Mouse (Mus musculus): ENCODE results near the gene Cldn20. TPM values are rescaled to one million over a fixed set of nuclear protein-coding genes. Genes with fewer than 3 reads are reported as not detected.

Gene Cldn20
- total and polyA plus RNA-seq, 3 experiments: 0.31 to 0.52 TPM; not detected in 1

DNA sequence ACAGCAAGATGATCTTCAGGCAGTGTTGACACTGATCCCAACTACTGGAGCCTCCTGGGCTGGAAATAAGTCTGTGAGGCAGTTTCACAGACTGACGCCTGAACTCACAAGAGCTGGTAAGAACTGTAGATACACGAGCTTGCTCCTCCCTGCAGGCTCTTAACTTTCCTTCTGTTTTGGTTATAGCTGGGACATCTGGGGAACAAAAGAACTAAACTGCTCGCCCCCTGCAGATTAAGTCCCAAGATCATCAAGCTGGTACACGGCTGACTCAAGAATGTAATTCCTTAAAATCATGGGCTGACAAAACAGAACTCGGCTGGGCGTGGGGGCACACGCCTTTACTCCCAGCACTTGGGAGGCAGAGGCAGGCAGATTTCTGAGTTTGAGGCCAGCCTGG, 1.8 kb upstream of the Cldn20 start:
- H3K79me2 ChIP-seq (ENCODE audit: control insufficient read depth, insufficient read depth, low read length, poor library complexity): no peaks in the 10 kb centered on the region
- TF ChIP-seq MXI1 (IDR thresholded peaks at IDR 0.05; ENCODE audit: low read depth, low read length) (no peak), TBP (IDR thresholded peaks at IDR 0.05; ENCODE audit: low read depth, low read length) (no peak), CTCF (IDR thresholded peaks at IDR 0.05 in 2 of 3, conservative IDR thresholded peaks at IDR 0.05 in 1 of 3; ENCODE audit: control insufficient read depth in 1 of 3, insufficient read depth in 1 of 3, low read depth in 2 of 3, low read length in 3 of 3, poor library complexity in 1 of 3, severe bottlenecking in 1 of 3) (no peak), SIN3A (IDR thresholded peaks at IDR 0.05; ENCODE audit: low read length) (no peak), MYC (IDR thresholded peaks at IDR 0.05; ENCODE audit: low read depth, low read length) (no peak), TAL1 (IDR thresholded peaks at IDR 0.05; ENCODE audit: low read length) (no peak), POLR2AphosphoS5 (IDR thresholded peaks at IDR 0.05; ENCODE audit: borderline replicate concordance, low read depth, low read length) (no peak), UBTF (IDR thresholded peaks at IDR 0.05; ENCODE audit: borderline replicate concordance, insufficient read depth, low read depth, low read length) (no peak), RAD21 (IDR thresholded peaks at IDR 0.05; ENCODE audit: low read depth, low read length) (no peak), MAX (IDR thresholded peaks at IDR 0.05; ENCODE audit: low read length) (no peak), NRF1 (IDR thresholded peaks at IDR 0.05; ENCODE audit: insufficient read depth, low read depth, low read length, poor library complexity, severe bottlenecking) (no peak), GATA1 (IDR thresholded peaks at IDR 0.05; ENCODE audit: low read depth, low read length) (no peak), ELF1 (IDR thresholded peaks at IDR 0.05; ENCODE audit: low read depth, low read length) (no peak), MAZ (IDR thresholded peaks at IDR 0.05; ENCODE audit: low read depth, low read length) (no peak), MEF2A (IDR thresholded peaks at IDR 0.05; ENCODE audit: extremely low read depth, insufficient replicate concordance, low read depth, low read length, poor library complexity, severe bottlenecking) (no peak), USF2 (IDR thresholded peaks at IDR 0.05; ENCODE audit: borderline replicate concordance in 1 of 2, insufficient read depth in 1 of 2, low read depth in 1 of 2, low read length in 2 of 2) (no peak), ZC3H11A (IDR thresholded peaks at IDR 0.05; ENCODE audit: low read depth, low read length) (no peak), ZKSCAN1 (IDR thresholded peaks at IDR 0.05; ENCODE audit: low read depth, low read length) (no peak), POLR2A (IDR thresholded peaks at IDR 0.05; ENCODE audit: control insufficient read depth in 1 of 2, insufficient read depth in 1 of 2, low read depth in 1 of 2, low read length in 2 of 2, poor library complexity in 1 of 2) (no peak)
- no peaks in the 10 kb centered on the region for H3K9me3 ChIP-seq (replicated peaks; ENCODE audit: insufficient read depth, low read length)
- peaks cover 20 to 26% of the 10 kb centered on the region in 2 experiments for H3K4me1 ChIP-seq (ENCODE audit: control insufficient read depth in 1 of 2, insufficient read depth in 2 of 2, low read length in 2 of 2)
- H3K36me3 ChIP-seq (ENCODE audit: control insufficient read depth in 1 of 2, insufficient read depth in 2 of 2, low read length in 2 of 2): peaks cover 0 to 29% of the 10 kb centered on the region in 2 experiments; a peak in 3 of 4 replicates
- H3K27me3 ChIP-seq (ENCODE audit: control insufficient read depth in 1 of 2, insufficient read depth in 2 of 2, low read length in 2 of 2): no peaks in the 10 kb centered on the region
- no peak overlapping the region for H3K4me3 ChIP-seq (ENCODE audit: control insufficient read depth in 1 of 2, insufficient read depth in 1 of 2, low read depth in 2 of 2, low read length in 2 of 2)
- H3K9ac ChIP-seq (ENCODE audit: control insufficient read depth, low read depth, low read length, poor library complexity, severe bottlenecking): no peak overlapping the region
- no peak overlapping the region for H3K27ac ChIP-seq (ENCODE audit: control insufficient read depth, low read depth, low read length)
- no peak for DNase-seq (ENCODE audit: low read depth, low spot score)

DNA sequence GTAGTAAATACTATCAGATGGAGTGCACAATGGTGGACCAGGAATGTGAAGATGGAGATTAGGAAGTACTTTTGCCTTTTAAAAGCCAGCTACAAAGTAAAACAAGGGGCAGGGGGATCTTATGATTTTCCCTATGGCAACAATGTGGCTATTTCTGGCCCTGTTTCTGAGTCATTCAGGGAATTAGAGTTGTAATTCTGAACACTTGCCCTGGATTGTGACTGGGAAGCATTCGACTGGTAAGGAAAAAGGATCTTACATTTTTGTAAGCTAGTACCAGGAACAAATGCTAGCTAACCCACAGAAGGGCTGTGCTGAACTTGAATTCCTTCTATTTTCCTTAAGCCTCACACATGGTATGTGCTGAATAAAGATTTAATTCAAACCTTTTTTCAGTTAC, 713 bp upstream of the Cldn20 start:
- DNase-seq (ENCODE audit: low read depth, low spot score): no peak

More for the DNA sequence above, 713 bp upstream of the Cldn20 start:
- no peaks in the 10 kb centered on the region for H3K9me3 ChIP-seq (replicated peaks; ENCODE audit: insufficient read depth, low read length)
- no peak overlapping the region for H3K27ac ChIP-seq (ENCODE audit: control insufficient read depth, low read depth, low read length)
- peaks cover 20 to 21% of the 10 kb centered on the region in 2 experiments for H3K4me1 ChIP-seq (ENCODE audit: control insufficient read depth in 1 of 2, insufficient read depth in 2 of 2, low read length in 2 of 2)
- no peaks in the 10 kb centered on the region for H3K79me2 ChIP-seq (ENCODE audit: control insufficient read depth, insufficient read depth, low read length, poor library complexity)
- peaks cover 0 to 26% of the 10 kb centered on the region in 2 experiments; a peak in 3 of 4 replicates for H3K36me3 ChIP-seq (ENCODE audit: control insufficient read depth in 1 of 2, insufficient read depth in 2 of 2, low read length in 2 of 2)
- no peak for TF ChIP-seq CTCF (IDR thresholded peaks at IDR 0.05 in 2 of 3, conservative IDR thresholded peaks at IDR 0.05 in 1 of 3; ENCODE audit: control insufficient read depth in 1 of 3, insufficient read depth in 1 of 3, low read depth in 2 of 3, low read length in 3 of 3, poor library complexity in 1 of 3, severe bottlenecking in 1 of 3)
- TF ChIP-seq ZNF384 (IDR thresholded peaks at IDR 0.05; ENCODE audit: low read depth, low read length): no peak
- TF ChIP-seq NELFE (IDR thresholded peaks at IDR 0.05; ENCODE audit: low read depth, low read length): no peak
- no peak for TF ChIP-seq ZKSCAN1 (IDR thresholded peaks at IDR 0.05; ENCODE audit: low read depth, low read length)
- no peak for TF ChIP-seq MXI1 (IDR thresholded peaks at IDR 0.05; ENCODE audit: low read depth, low read length)
- no peak for TF ChIP-seq CHD2 (IDR thresholded peaks at IDR 0.05; ENCODE audit: low read length)
- no peak for TF ChIP-seq ETS1 (IDR thresholded peaks at IDR 0.05; ENCODE audit: low read depth, low read length)
- TF ChIP-seq MEF2A (IDR thresholded peaks at IDR 0.05; ENCODE audit: extremely low read depth, insufficient replicate concordance, low read depth, low read length, poor library complexity, severe bottlenecking): no peak
- no peak for TF ChIP-seq POLR2AphosphoS2 (IDR thresholded peaks at IDR 0.05; ENCODE audit: low read length)
- no peak for TF ChIP-seq GATA1 (IDR thresholded peaks at IDR 0.05; ENCODE audit: low read depth, low read length)
- TF ChIP-seq ZMIZ1 (IDR thresholded peaks at IDR 0.05; ENCODE audit: low read depth, low read length): no peak
- no peak for TF ChIP-seq TAL1 (IDR thresholded peaks at IDR 0.05; ENCODE audit: low read length)
- no peak for TF ChIP-seq MYC (IDR thresholded peaks at IDR 0.05; ENCODE audit: low read depth, low read length)
- no peaks in the 10 kb centered on the region for H3K27me3 ChIP-seq (ENCODE audit: control insufficient read depth in 1 of 2, insufficient read depth in 2 of 2, low read length in 2 of 2)
- H3K4me3 ChIP-seq (ENCODE audit: control insufficient read depth in 1 of 2, insufficient read depth in 1 of 2, low read depth in 2 of 2, low read length in 2 of 2): no peak overlapping the region
- H3K9ac ChIP-seq (ENCODE audit: control insufficient read depth, low read depth, low read length, poor library complexity, severe bottlenecking): no peak overlapping the region
